In the genomic region with DNA sequence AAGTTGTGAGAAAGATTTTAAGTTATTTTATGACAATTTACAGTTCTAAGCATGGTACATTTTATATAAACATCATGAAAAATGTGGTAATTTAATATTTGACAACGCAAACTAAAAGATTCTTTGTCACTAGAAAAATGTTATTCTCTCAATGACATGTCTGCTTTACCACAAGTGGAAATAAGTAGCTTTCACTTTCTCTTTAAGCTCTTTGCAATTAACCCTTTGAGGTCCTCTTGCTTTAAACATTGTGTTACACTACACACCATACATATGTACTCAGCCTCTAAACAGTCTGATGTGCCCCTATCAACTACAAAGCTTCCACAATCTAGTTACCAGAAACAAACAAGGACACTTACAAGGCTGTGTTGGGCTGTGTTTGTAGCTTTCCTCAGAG, we compare ENCODE assay signal across 27 mouse cellular contexts.
DNase-seq lines count a peak whose midpoint lies in the region; ATAC-seq lines count a peak whose summit lies in the region.
"Had no signal": no experiment of that assay in that cellular context is flagged by ENCODE, and none has a peak within 500 bp of the region (broad histone marks: within the 10 kb centered on the region; RNA-seq: fewer than 3 reads in every experiment).

No protein-coding gene starts in this region.

- H3K36me3 ChIP-seq in forebrain, embryonic 14.5 days (ENCODE audit: control insufficient read depth, insufficient read depth, low read length) = no peaks in the 10 kb centered on the region
- H3K36me3 ChIP-seq: embryonic facial prominence, embryonic 12.5 days; heart, embryonic 13.5 days; limb, embryonic 13.5 days; lung, embryonic 15.5 days; midbrain, embryonic 12.5 days; neural tube, embryonic 12.5 days had no signal

- ATAC-seq in CD4-positive, CD25-positive, alpha-beta regulatory T cell, adult 4 months = peak; percentile 83
- ATAC-seq in common myeloid progenitor, adult 5-6 weeks (replicated peaks; ENCODE audit: low read depth, poor library complexity, severe bottlenecking) = peak; percentile 42; the same call in 1 of the 2 replicates
- ATAC-seq in forebrain, embryonic 14.5 days = no peak
- ATAC-seq: forebrain, postnatal 0 days; hindbrain, embryonic 16.5 days; intestine, embryonic 16.5 days had no signal

- 96% methylated on average over 1 of the region's 1 CpGs for WGBS in forebrain, embryonic 14.5 days

- no peak overlapping the region for H3K4me3 ChIP-seq in forebrain, embryonic 14.5 days (ENCODE audit: low read depth, low read length)
- H3K4me3 ChIP-seq: embryonic facial prominence, embryonic 12.5 days; heart, embryonic 13.5 days; limb, embryonic 13.5 days; lung, embryonic 15.5 days; midbrain, embryonic 12.5 days; neural tube, embryonic 12.5 days had no signal

- DNase-seq in thymus, postnatal 0 days (ENCODE audit: low spot score) = peak; percentile 22
- DNase-seq in thymus, postnatal 36 days = no peak
- DNase-seq in naive thymus-derived CD4-positive, alpha-beta T cell, adult 2 months (ENCODE audit: low read depth) = peak; percentile 37
- DNase-seq in neural tube, embryonic 10.5 days (ENCODE audit: extremely low spot score, low spot score) = no peak
- DNase-seq in forebrain, embryonic 14.5 days (ENCODE audit: low spot score) = no peak
- DNase-seq: adrenal gland, adult 8-10 months; cerebellum, adult 8-10 months; cerebellum, postnatal 25 days; embryo, embryonic 11 days; heart, postnatal 14 days; kidney, adult 8-10 months; kidney, postnatal 4 days; right cerebral cortex, adult 18-20 months; thymus, postnatal 14 days had no signal

- H3K9me3 ChIP-seq in forebrain, embryonic 14.5 days (replicated peaks; ENCODE audit: control insufficient read depth, low read length) = peaks cover 4% of the 10 kb centered on the region
- H3K9me3 ChIP-seq: embryonic facial prominence, embryonic 12.5 days; heart, embryonic 13.5 days; limb, embryonic 13.5 days; lung, embryonic 15.5 days; neural tube, embryonic 12.5 days had no signal

- H3K27me3 ChIP-seq in forebrain, embryonic 14.5 days (replicated peaks; ENCODE audit: control insufficient read depth, insufficient read depth, low read length) = no peaks in the 10 kb centered on the region
- H3K27me3 ChIP-seq: embryonic facial prominence, embryonic 12.5 days; heart, embryonic 13.5 days; limb, embryonic 13.5 days; lung, embryonic 15.5 days; midbrain, embryonic 12.5 days; neural tube, embryonic 12.5 days had no signal

- H3K27ac ChIP-seq in forebrain, embryonic 14.5 days (ENCODE audit: low read depth, low read length) = no peak overlapping the region
- H3K27ac ChIP-seq: embryonic facial prominence, embryonic 12.5 days; heart, embryonic 13.5 days; kidney, postnatal 0 days; limb, embryonic 13.5 days; lung, embryonic 15.5 days; midbrain, embryonic 12.5 days; neural tube, embryonic 12.5 days had no signal

- H3K4me2 ChIP-seq in forebrain, embryonic 14.5 days (ENCODE audit: low read length) = no peak overlapping the region
- H3K4me2 ChIP-seq: embryonic facial prominence, embryonic 12.5 days; heart, embryonic 13.5 days; limb, embryonic 13.5 days; liver, embryonic 11.5 days; lung, embryonic 15.5 days; midbrain, embryonic 12.5 days; neural tube, embryonic 12.5 days had no signal

- H3K4me1 ChIP-seq in forebrain, embryonic 14.5 days (ENCODE audit: control insufficient read depth, insufficient read depth, low read length) = no peaks in the 10 kb centered on the region
- H3K4me1 ChIP-seq: embryonic facial prominence, embryonic 12.5 days; limb, embryonic 13.5 days; midbrain, embryonic 12.5 days; neural tube, embryonic 12.5 days had no signal

- no peak overlapping the region for H3K9ac ChIP-seq in forebrain, embryonic 14.5 days (ENCODE audit: low read length)
- H3K9ac ChIP-seq: embryonic facial prominence, embryonic 12.5 days; forebrain, postnatal 0 days; heart, embryonic 13.5 days; limb, embryonic 13.5 days; lung, embryonic 15.5 days; midbrain, embryonic 12.5 days; neural tube, embryonic 12.5 days had no signal

Comparison
In these comparisons a context has a peak if more than half of its experiments do, and no peak if none do; other contexts are left out.
1. DNase-seq: peak in thymus, postnatal 0 days (single experiment) and naive thymus-derived CD4-positive, alpha-beta T cell, adult 2 months (single experiment); none in thymus, postnatal 36 days (0 of 2), neural tube, embryonic 10.5 days (single experiment) and forebrain, embryonic 14.5 days (single experiment).